Mouse (Mus musculus) lung, adult 2 months (tissue): ENCODE data around the gene Cdh23.

ENCODE experiments used
- CTCF ChIP-seq: fragments of 200-500 bp; IDR thresholded peaks from 2 replicates; pipeline ENCODE4 v1.5.1; 2011; ENCODE audit warnings: mild to moderate bottlenecking, low read length, control low read depth; ENCODE audit not compliant: insufficient read depth
- POLR2A ChIP-seq: fragments of 200-500 bp; IDR thresholded peaks from 2 replicates; pipeline ENCODE4 v1.6.1; 2011; ENCODE audit warnings: low read depth, mild to moderate bottlenecking, control low read depth, low read length, borderline replicate concordance; ENCODE audit errors: extremely low read depth

- TF ChIP-seq CTCF (no peak), POLR2A (no peak)
These were observed 425.3 kb downstream of the Cdh23 start for GRCm38 (mm10) chr10:60271015-60271414.
